Mouse (Mus musculus): Measurements from ENCODE around the gene Cel.

GRCm38 (mm10) chr2:28611407-28611787, 48.2 kb upstream of the Cel start:
- TF ChIP-seq CTCF (IDR thresholded peaks at IDR 0.05; ENCODE audit: extremely low read depth, insufficient read depth, insufficient read length, insufficient replicate concordance) (no peak), POLR2A (IDR thresholded peaks at IDR 0.05; ENCODE audit: low read depth, low read length) (no peak)

Data from spleen, adult 2 months (tissue).